Mouse (Mus musculus): ENCODE measurements around the gene Lrba.

Lrba gene

GRCm38 (mm10) chr3:86224564-86225421 lies at the start of gene Lrba:
Lrba (plus strand) TSS chr3:86224680.
- under 1% methylated on average over 53 of the region's 55 CpGs for WGBS

GRCm38 (mm10) chr3:86179714-86180113 lies 44.8 kb upstream of the Lrba start:
- WGBS = 92% methylated on average over 7 of the region's 7 CpGs

GRCm38 (mm10) chr3:86181107-86181506 lies 43.4 kb upstream of the Lrba start:
- WGBS = 54% methylated on average over 5 of the region's 5 CpGs

- 89% methylated on average over 7 of the region's 7 CpGs for WGBS
Observed at GRCm38 (mm10) chr3:86184546-86184945, 39.9 kb upstream of the Lrba start.

- 80% methylated on average over 5 of the region's 5 CpGs for WGBS
Observed at GRCm38 (mm10) chr3:86187736-86188389, 36.6 kb upstream of the Lrba start.

GRCm38 (mm10) chr3:86195981-86196380 lies 28.5 kb upstream of the Lrba start:
- 34% methylated on average over 15 of the region's 15 CpGs for whole genome bisulfite sequencing

GRCm38 (mm10) chr3:86196471-86196870 lies 28.0 kb upstream of the Lrba start:
- WGBS = 70% methylated on average over 3 of the region's 3 CpGs

GRCm38 (mm10) chr3:86201645-86202175 lies 22.8 kb upstream of the Lrba start:
- 100% methylated on average over 1 of the region's 1 CpGs for WGBS

- WGBS = 94% methylated on average over 3 of the region's 3 CpGs
Observed at GRCm38 (mm10) chr3:86202449-86202848, 22.0 kb upstream of the Lrba start.

- WGBS = 73% methylated on average over 6 of the region's 6 CpGs
Observed at GRCm38 (mm10) chr3:86204608-86205358, 19.7 kb upstream of the Lrba start.

GRCm38 (mm10) chr3:86206556-86206955 lies 17.9 kb upstream of the Lrba start:
- 95% methylated on average over 2 of the region's 2 CpGs for WGBS

GRCm38 (mm10) chr3:86210267-86210939 lies 14.1 kb upstream of the Lrba start:
- WGBS = 92% methylated on average over 10 of the region's 10 CpGs

GRCm38 (mm10) chr3:86210959-86211358 lies 13.5 kb upstream of the Lrba start:
- 90% methylated on average over 3 of the region's 3 CpGs for WGBS

GRCm38 (mm10) chr3:86214248-86214647 lies 10.2 kb upstream of the Lrba start:
- 81% methylated on average over 4 of the region's 4 CpGs for WGBS

GRCm38 (mm10) chr3:86223634-86224313 lies 706 bp upstream of the Lrba start:
- 1% methylated on average over 79 of the region's 79 CpGs for WGBS

- under 1% methylated on average over 28 of the region's 28 CpGs for WGBS
Observed at GRCm38 (mm10) chr3:86224314-86224563, 241 bp upstream of the Lrba start.

GRCm38 (mm10) chr3:86231532-86232086 lies 7.1 kb downstream of the Lrba start:
- 59% methylated on average over 1 of the region's 1 CpGs for WGBS

- WGBS = 84% methylated on average over 8 of the region's 8 CpGs
Observed at GRCm38 (mm10) chr3:86247193-86247592, 22.7 kb downstream of the Lrba start.

- WGBS = 74% methylated on average over 1 of the region's 1 CpGs
Observed at GRCm38 (mm10) chr3:86251212-86251611, 26.7 kb downstream of the Lrba start.

GRCm38 (mm10) chr3:86253071-86253470 lies 28.6 kb downstream of the Lrba start:
- 84% methylated on average over 3 of the region's 3 CpGs for WGBS

GRCm38 (mm10) chr3:86253791-86254190 lies 29.3 kb downstream of the Lrba start:
- 76% methylated on average over 1 of the region's 1 CpGs for WGBS
